Mouse (Mus musculus) G1E (cell line): Measurements from ENCODE around the gene Txnrd1. TPM values are rescaled to one million over a fixed set of nuclear protein-coding genes. Genes with fewer than 3 reads are reported as not detected.

ENCODE experiments used
- ATAC-seq: 2 replicates; pipeline ENCODE4 v1.8.0; 2016; ENCODE audit warnings: mild to moderate bottlenecking; ENCODE audit not compliant: insufficient number of reproducible peaks, poor library complexity, low FRiP score, severe bottlenecking; ENCODE audit errors: extremely low read depth
- DNase-seq: peaks from one replicate; pipeline ENCODE4 v3.0.0; 2012; ENCODE audit warnings: low spot score
- H3K27me3 ChIP-seq: 2 replicates; pipeline ENCODE4 v1.6.1; 2012; ENCODE audit warnings: mild to moderate bottlenecking, low read length, inconsistent platforms; ENCODE audit not compliant: insufficient read depth
- H3K36me3 ChIP-seq: replicated peaks from 2 replicates; pipeline ENCODE3; 2012; ENCODE audit warnings: mild to moderate bottlenecking, inconsistent platforms
- H3K4me1 ChIP-seq: 2 replicates; pipeline ENCODE4 v1.6.1; 2012; ENCODE audit warnings: low read depth, low read length, inconsistent platforms, mixed read lengths; ENCODE audit not compliant: insufficient read depth
- H3K4me3 ChIP-seq: 2 replicates; pipeline ENCODE4 v1.5.1; 2012; ENCODE audit warnings: low read depth, mild to moderate bottlenecking, inconsistent platforms, low read length, moderate library complexity, mixed read lengths
- H3K9me3 ChIP-seq: replicated peaks from 2 replicates; pipeline ENCODE4 v1.6.1; 2012; ENCODE audit warnings: inconsistent platforms
- CTCF ChIP-seq: IDR thresholded peaks from 2 replicates; pipeline ENCODE4 v1.5.1; 2012; ENCODE audit warnings: low read depth, low read length, inconsistent platforms, mixed read lengths
- GATA1 ChIP-seq: IDR thresholded peaks from 2 replicates; pipeline ENCODE4 v1.6.1; 2012; ENCODE audit warnings: borderline replicate concordance, low read length, inconsistent platforms, mixed read lengths
- GATA2 ChIP-seq: IDR thresholded peaks from 2 replicates; pipeline ENCODE4 v1.6.1; 2012; ENCODE audit warnings: low read depth, low read length, inconsistent platforms, borderline replicate concordance
- POLR2AphosphoS5 ChIP-seq: IDR thresholded peaks from 2 replicates; pipeline ENCODE4 v1.6.1; 2012; ENCODE audit warnings: low read depth, low read length, inconsistent platforms; ENCODE audit not compliant: insufficient replicate concordance
- TAL1 ChIP-seq: conservative IDR thresholded peaks from 2 replicates; pipeline ENCODE4 v1.6.1; 2012; ENCODE audit warnings: low read depth, low read length, inconsistent platforms, mixed read lengths
- polyA plus RNA-seq: library from polyadenylated mRNA; stranded (reverse); fragments of >175 nt; gene quantifications from 2 replicates; pipeline ENCODE4 v1.2.3, GENCODE M21; 2012
- total RNA-seq, 2 experiments: library from RNA; stranded (forward) in 1 of 2; stranded (reverse) in 1 of 2; fragments of 200-1000 nt in 1 of 2; fragments of >200 nt in 1 of 2; fragmentation: Nextera tagmentation in 1 of 2; gene quantifications; 2 replicates each; pipeline ENCODE4 v1.2.3; 2014 to 2017

Txnrd1 gene
- 60.8 and 73.1 TPM in 2 replicates for total RNA-seq (2014; fragmentation: Nextera tagmentation)
- 83.1 and 88.7 TPM in 2 replicates for total RNA-seq (2017)
- polyA plus RNA-seq = 83.9 and 114 TPM in 2 replicates

- H3K36me3 ChIP-seq = no peaks in the 10 kb centered on the region
- H3K9me3 ChIP-seq = no peaks in the 10 kb centered on the region
- TF ChIP-seq POLR2AphosphoS5 (no peak), GATA1 (no peak), GATA2 (no peak), TAL1 (no peak), CTCF (no peak)
- ATAC-seq (no peak), DNase-seq (no peak)
- no peak within 1 kb of the TSS for H3K4me3 ChIP-seq
- peaks cover 34% of the 10 kb centered on the region for H3K27me3 ChIP-seq
- H3K4me1 ChIP-seq = peaks cover 8% of the 10 kb centered on the region
These were observed at the start of gene Txnrd1 for GRCm38 (mm10) chr10:82833926-82834325. Gene Txnrd1, plus strand, starts transcription at chr10:82833951.

- no peak for TF ChIP-seq POLR2AphosphoS5
- no peak for TF ChIP-seq GATA1
- TF ChIP-seq CTCF = no peak
- no peak for TF ChIP-seq TAL1
- TF ChIP-seq GATA2 = no peak
These were observed 44.6 kb upstream of the Txnrd1 start for GRCm38 (mm10) chr10:82789181-82789580.

GRCm38 (mm10) chr10:82790504-82790903 lies 43.2 kb upstream of the Txnrd1 start:
- H3K4me3 ChIP-seq = no peak overlapping the region
- DNase-seq (no peak), ATAC-seq (no peak)
- peaks cover 16% of the 10 kb centered on the region for H3K4me1 ChIP-seq
- no peaks in the 10 kb centered on the region for H3K36me3 ChIP-seq
- TF ChIP-seq TAL1 = no peak
- TF ChIP-seq GATA2 = no peak
- no peak for TF ChIP-seq POLR2AphosphoS5
- no peak for TF ChIP-seq GATA1
- TF ChIP-seq CTCF = no peak
- H3K27me3 ChIP-seq = peaks cover 20% of the 10 kb centered on the region
- peaks cover 4% of the 10 kb centered on the region; the same call in 1 of the 2 replicates for H3K9me3 ChIP-seq

More at GRCm38 (mm10) chr10:82789181-82789580, 44.6 kb upstream of the Txnrd1 start:
- Histone ChIP-seq H3K27me3 (peaks cover 11% of the 10 kb centered on the region; the same call in 1 of the 2 replicates), H3K4me1 (peaks cover 10% of the 10 kb centered on the region; the same call in 1 of the 2 replicates), H3K36me3 (no peaks in the 10 kb centered on the region), H3K4me3 (no peak overlapping the region), H3K9me3 (peaks cover 4% of the 10 kb centered on the region; the same call in 1 of the 2 replicates)
- no peak for DNase-seq
- no peak for ATAC-seq

GRCm38 (mm10) chr10:82791713-82792112 lies 42.0 kb upstream of the Txnrd1 start:
- ATAC-seq = no peak
- H3K9me3 ChIP-seq = peaks cover 4% of the 10 kb centered on the region; the same call in 1 of the 2 replicates
- TF ChIP-seq CTCF (no peak), GATA1 (no peak), POLR2AphosphoS5 (no peak), TAL1 (no peak), GATA2 (no peak)
- no peak overlapping the region for H3K4me3 ChIP-seq
- H3K4me1 ChIP-seq = peaks cover 18% of the 10 kb centered on the region
- DNase-seq = no peak
- peaks cover 25% of the 10 kb centered on the region for H3K27me3 ChIP-seq
- H3K36me3 ChIP-seq = no peaks in the 10 kb centered on the region

GRCm38 (mm10) chr10:82792311-82792710 lies 41.4 kb upstream of the Txnrd1 start:
- Histone ChIP-seq H3K36me3 (no peaks in the 10 kb centered on the region), H3K4me1 (peaks cover 18% of the 10 kb centered on the region), H3K9me3 (peaks cover 4% of the 10 kb centered on the region; the same call in 1 of the 2 replicates), H3K4me3 (no peak overlapping the region), H3K27me3 (peaks cover 31% of the 10 kb centered on the region)
- TF ChIP-seq GATA1 (no peak), CTCF (no peak)
- ATAC-seq = no peak
- no peak for DNase-seq

GRCm38 (mm10) chr10:82795071-82795731 lies 38.5 kb upstream of the Txnrd1 start:
- TF ChIP-seq CTCF (no peak), TAL1 (no peak), GATA2 (no peak), POLR2AphosphoS5 (no peak)
- H3K4me3 ChIP-seq = no peak overlapping the region
- no peak for ATAC-seq

More at GRCm38 (mm10) chr10:82795071-82795731, 38.5 kb upstream of the Txnrd1 start:
- Histone ChIP-seq H3K4me1 (peaks cover 25% of the 10 kb centered on the region), H3K27me3 (peaks cover 35% of the 10 kb centered on the region), H3K9me3 (peaks cover 4% of the 10 kb centered on the region; the same call in 1 of the 2 replicates), H3K36me3 (no peaks in the 10 kb centered on the region)
- no peak for DNase-seq
